Mouse (Mus musculus) lung, postnatal 4 days (tissue): Measurements from ENCODE around the gene Cacna2d3.
A peak's percentile ranks its signal among the peaks of the same experiment; 100 is the strongest.

Experiments used
- DNase-seq, 2 experiments: peaks; one replicate each; pipeline ENCODE4 v3.0.0; 2021

The Cacna2d3 gene

GRCm38 (mm10) chr14:28996569-28996968, 725.1 kb downstream of the Cacna2d3 start:
- DNase-seq, result no peak

GRCm38 (mm10) chr14:28988211-28988900, 733.3 kb downstream of the Cacna2d3 start:
- peak in 1 of 2 experiments; percentile 11 for DNase-seq

GRCm38 (mm10) chr14:28984276-28984675, 737.4 kb downstream of the Cacna2d3 start:
- no peak for DNase-seq

- no peak for DNase-seq
These were observed 741.2 kb downstream of the Cacna2d3 start for GRCm38 (mm10) chr14:28980482-28980881.

GRCm38 (mm10) chr14:28979230-28979629, 742.4 kb downstream of the Cacna2d3 start:
- DNase-seq, result no peak

GRCm38 (mm10) chr14:28972620-28973019, 749.0 kb downstream of the Cacna2d3 start:
- DNase-seq, result no peak

- no peak for DNase-seq
These were observed 752.4 kb downstream of the Cacna2d3 start for GRCm38 (mm10) chr14:28969247-28969646.

GRCm38 (mm10) chr14:28966881-28967280, 754.8 kb downstream of the Cacna2d3 start:
- no peak for DNase-seq

- no peak for DNase-seq
These were observed 760.3 kb downstream of the Cacna2d3 start for GRCm38 (mm10) chr14:28961379-28961778.

- no peak for DNase-seq
These were observed 762.6 kb downstream of the Cacna2d3 start for GRCm38 (mm10) chr14:28959042-28959441.

GRCm38 (mm10) chr14:28958131-28959015, 763.3 kb downstream of the Cacna2d3 start:
- peak in 1 of 2 experiments; percentile 39 for DNase-seq

GRCm38 (mm10) chr14:28955181-28955580, 766.5 kb downstream of the Cacna2d3 start:
- DNase-seq, result no peak

- no peak for DNase-seq
These were observed 767.1 kb downstream of the Cacna2d3 start for GRCm38 (mm10) chr14:28954588-28954987.

- no peak for DNase-seq
These were observed 767.6 kb downstream of the Cacna2d3 start for GRCm38 (mm10) chr14:28954086-28954485.

- DNase-seq, result no peak
These were observed 768.3 kb downstream of the Cacna2d3 start for GRCm38 (mm10) chr14:28953409-28953808.

GRCm38 (mm10) chr14:28950499-28950898, 771.2 kb downstream of the Cacna2d3 start:
- DNase-seq, result no peak

GRCm38 (mm10) chr14:28949785-28950184, 771.9 kb downstream of the Cacna2d3 start:
- DNase-seq, result no peak

GRCm38 (mm10) chr14:28948019-28948850, 773.4 kb downstream of the Cacna2d3 start:
- DNase-seq, result no peak

GRCm38 (mm10) chr14:28932746-28933293, 788.8 kb downstream of the Cacna2d3 start:
- DNase-seq, result no peak

- DNase-seq, result no peak
These were observed 798.3 kb downstream of the Cacna2d3 start for GRCm38 (mm10) chr14:28923180-28923961.

- no peak for DNase-seq
These were observed 802.8 kb downstream of the Cacna2d3 start for GRCm38 (mm10) chr14:28918871-28919270.

GRCm38 (mm10) chr14:28915004-28915403, 806.7 kb downstream of the Cacna2d3 start:
- no peak for DNase-seq
